Mouse (Mus musculus) embryonic stem cell, embryonic (primary cell): Measurements from ENCODE around the gene Plxnb1.

Experiments used
- CTCF ChIA-PET, 4 experiments: fragments of 300-600 bp in 2 of 4; fragments of 350-600 bp in 2 of 4; sonication (Branson Sonifier 250); formaldehyde crosslinking; loops; one replicate each; lab custom pipeline; 2022; ENCODE audit warnings: inconsistent platforms in 2 of 4; lab: Charles Lee
- POLR2A ChIA-PET, 4 experiments: fragments of 300-600 bp in 2 of 4; fragments of 350-600 bp in 2 of 4; sonication (Branson Sonifier 250); formaldehyde crosslinking; loops; one replicate each; lab custom pipeline; 2022; ENCODE audit warnings: antibody characterized with exemption in 4 of 4, inconsistent platforms in 1 of 4; lab: Charles Lee

The Plxnb1 gene

DNA sequence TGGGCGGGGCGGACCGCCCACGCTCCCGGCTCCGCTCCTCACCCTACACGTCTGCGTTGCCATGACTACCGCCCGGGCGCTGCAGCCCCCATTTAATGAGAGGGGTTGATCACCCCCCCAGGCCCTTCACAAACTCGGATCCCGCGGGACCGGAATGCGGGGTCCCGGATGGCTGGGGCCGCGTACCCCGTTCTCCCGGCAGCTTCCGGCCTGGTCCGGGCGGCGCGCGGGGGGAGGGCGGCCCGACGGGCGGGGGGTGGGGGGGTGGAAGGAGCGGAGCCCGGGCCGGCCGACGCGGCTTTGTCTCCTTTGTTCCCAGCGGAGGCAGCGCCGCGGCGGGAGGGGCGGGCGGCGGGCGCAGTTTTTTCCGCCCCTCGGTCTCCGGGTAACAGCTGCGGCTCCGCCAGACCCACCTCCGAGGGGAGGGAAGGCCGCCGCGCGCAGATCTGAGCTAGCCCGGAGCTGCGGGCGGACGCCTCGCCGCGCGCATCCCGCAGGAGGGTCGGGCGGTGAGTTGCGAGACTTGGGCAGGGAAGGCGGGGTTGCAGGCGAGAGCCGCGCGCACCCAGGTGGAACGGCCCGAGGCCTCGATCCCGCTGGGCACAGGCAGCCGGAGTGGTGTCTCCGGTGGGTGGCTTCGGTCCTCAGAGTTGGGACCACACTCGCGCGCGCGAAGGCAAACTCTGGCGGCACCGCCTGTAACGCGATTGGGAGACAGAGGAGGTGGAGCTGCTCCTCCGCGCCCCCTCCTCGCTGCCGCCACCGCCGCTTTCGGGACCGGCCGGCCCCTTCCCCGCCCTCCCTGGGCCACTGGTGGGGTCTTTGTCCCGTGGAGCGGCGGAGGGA lies at the start of gene Plxnb1:
TSS of gene Plxnb1 (plus strand) at position 253 of the 846 bp plus-strand sequence.
- POLR2A ChIA-PET: interaction anchor here (0.6 to 4.3 kb wide), 29 partner anchors 9 to 805 kb away, joined by 3 to 32 read pairs (median 4); partner anchors contain the start of genes Atrip (in 3 of the 4), Pfkfb4 (in 3 of the 4), Ccdc51 (in 2 of the 4) and Tma7 (in 2 of the 4)
- CTCF ChIA-PET: interaction anchor here in 2 of 4 experiments (0.5 to 2.6 kb wide), 9 partner anchors 8 to 943 kb away, joined by 3 to 9 read pairs (median 3); partner anchors contain the start of genes Atrip (in 1 of the 2), Ccdc51 (in 1 of the 2) and Tma7 (in 1 of the 2)

- ChIA-PET CTCF (interaction anchor here (0.6 to 2.9 kb wide), 17 partner anchors 8 to 816 kb away, joined by 3 to 18 read pairs (median 3); partner anchors contain the start of genes Trex1 (in 3 of the 4), Nme6 (in 1 of the 4), Pfkfb4 (in 1 of the 4) and Shisa5 (in 1 of the 4)), POLR2A (interaction anchor here in 2 of 4 experiments (0.6 to 2.5 kb wide), 6 partner anchors 12 to 1966 kb away, joined by 3 to 14 read pairs (median 6); partner anchors contain the start of genes Atrip (in 1 of the 2) and Trex1 (in 1 of the 2))
Measured at GRCm38 (mm10) chr9:109046306-109046705, 48.9 kb upstream of the Plxnb1 start.

GRCm38 (mm10) chr9:109049316-109049715 lies 45.9 kb upstream of the Plxnb1 start:
- ChIA-PET POLR2A (interaction anchor here in 2 of 4 experiments (1.0 to 1.7 kb wide), 4 partner anchors 10 to 40 kb away, joined by 3 to 9 read pairs (median 5); partner anchors contain the start of genes Trex1 (in 2 of the 2) and Shisa5 (in 1 of the 2)), CTCF (interaction anchor here in 2 of 4 experiments (1.1 to 1.2 kb wide), 2 partner anchors 10 kb away, joined by 3 to 5 read pairs; partner anchors contain the start of gene Trex1 (in 2 of the 2))

- ChIA-PET CTCF (interaction anchor here in 3 of 4 experiments (0.5 to 1.2 kb wide), 3 partner anchors 9 to 1121 kb away, joined by 3 read pairs; partner anchors contain the start of gene Trex1 (in 2 of the 3)), POLR2A (interaction anchor here in 2 of 4 experiments (0.8 to 1.7 kb wide), 5 partner anchors 9 to 24 kb away, joined by 3 to 9 read pairs (median 5); partner anchors contain the start of genes Trex1 (in 2 of the 2), Atrip (in 1 of the 2) and Shisa5 (in 1 of the 2))
Measured at GRCm38 (mm10) chr9:109049996-109050673, 45.1 kb upstream of the Plxnb1 start.

GRCm38 (mm10) chr9:109050674-109050997 lies 44.6 kb upstream of the Plxnb1 start:
- ChIA-PET CTCF (interaction anchor here in 3 of 4 experiments (0.5 to 1.0 kb wide), 3 partner anchors 9 to 1120 kb away, joined by 3 read pairs; partner anchors contain the start of gene Trex1 (in 1 of the 3)), POLR2A (interaction anchor here in 2 of 4 experiments (0.8 to 1.7 kb wide), 5 partner anchors 8 to 25 kb away, joined by 3 to 9 read pairs (median 5); partner anchors contain the start of genes Trex1 (in 2 of the 2), Atrip (in 1 of the 2) and Shisa5 (in 1 of the 2))

DNA sequence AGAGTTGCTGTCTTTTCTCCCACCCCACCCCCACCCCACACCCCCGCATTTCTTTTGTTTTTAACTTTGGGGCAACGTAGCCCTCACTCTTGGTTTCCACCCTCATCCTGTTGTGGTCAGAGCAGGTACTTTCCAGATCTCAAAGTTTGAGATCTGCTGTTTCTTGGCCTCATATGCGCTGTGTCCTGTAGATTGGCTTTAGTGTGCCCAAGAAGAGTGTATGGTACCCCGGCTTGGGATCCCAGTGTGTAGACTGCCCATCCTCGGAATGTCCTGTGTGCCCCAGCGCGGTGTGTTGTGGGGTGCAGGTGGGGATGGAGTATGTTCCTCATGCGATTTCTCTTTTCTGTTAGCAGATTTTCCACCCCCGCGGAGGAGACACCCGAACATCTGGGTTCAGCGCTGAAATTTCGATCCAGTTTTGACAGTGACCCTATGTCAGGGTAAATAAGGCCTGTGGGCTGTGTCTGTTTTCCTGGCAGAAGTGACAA lies 44.1 kb upstream of the Plxnb1 start:
- ChIA-PET CTCF (interaction anchor here in 1 of 4 experiments (0.7 kb wide), 1 partner anchor 25 kb away, joined by 3 read pairs; no protein-coding TSS in a partner anchor), POLR2A (interaction anchor here in 2 of 4 experiments (1.1 to 1.7 kb wide), 3 partner anchors 12 to 23 kb away, joined by 4 to 5 read pairs (median 5); partner anchors contain the start of genes Atrip (in 1 of the 2) and Shisa5 (in 1 of the 2))

GRCm38 (mm10) chr9:109051651-109052489 lies 43.3 kb upstream of the Plxnb1 start:
- ChIA-PET CTCF (interaction anchor here in 1 of 4 experiments (0.6 kb wide), 1 partner anchor 28 kb away, joined by 4 read pairs; no protein-coding TSS in a partner anchor), POLR2A (interaction anchor here in 2 of 4 experiments (0.5 to 1.7 kb wide), 10 partner anchors 11 to 198 kb away, joined by 3 to 5 read pairs (median 3); partner anchors contain the start of genes Shisa5 (in 2 of the 2), Atrip (in 1 of the 2) and Pfkfb4 (in 1 of the 2))

DNA sequence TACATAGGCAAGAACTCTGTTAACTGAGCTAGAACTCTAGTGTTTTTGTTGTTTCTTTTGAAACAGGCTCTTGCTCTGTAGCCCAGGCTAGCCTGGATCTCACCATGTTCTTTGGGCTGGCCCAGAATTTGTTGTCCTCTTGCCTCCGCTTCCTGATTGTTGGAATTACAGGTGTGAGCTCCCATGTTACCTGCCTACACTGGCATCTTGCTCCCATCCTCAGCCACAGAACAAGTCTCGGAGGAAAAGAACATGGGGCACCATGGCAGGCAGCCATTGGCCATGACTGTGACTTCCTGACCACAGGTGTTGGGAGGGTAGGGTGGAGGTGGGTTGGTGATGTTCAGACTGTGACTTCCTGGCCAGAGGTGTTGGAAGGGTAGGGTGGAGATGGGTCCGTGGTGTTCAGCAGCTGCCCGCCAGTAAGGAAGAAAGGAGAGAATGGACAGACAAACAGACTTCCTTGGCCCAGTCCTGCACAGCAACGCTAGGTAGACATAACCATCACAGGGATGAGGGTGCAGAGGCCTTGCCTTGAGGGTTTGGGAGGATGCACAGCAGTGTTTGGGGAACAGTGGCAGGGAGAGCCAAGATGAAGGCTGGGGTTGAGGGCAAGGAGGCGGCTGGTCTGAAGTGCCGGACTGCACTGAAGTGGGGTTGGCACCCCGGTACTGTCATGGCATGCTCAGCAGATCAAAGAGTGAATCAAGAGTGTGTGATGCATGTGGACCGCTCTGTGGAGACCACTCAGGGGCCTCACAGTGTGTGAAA lies 42.5 kb upstream of the Plxnb1 start:
- ChIA-PET POLR2A (interaction anchor here in 3 of 4 experiments (0.5 to 1.7 kb wide), 12 partner anchors 10 to 221 kb away, joined by 3 to 9 read pairs (median 4); partner anchors contain the start of genes Shisa5 (in 2 of the 3), Atrip (in 1 of the 3) and Pfkfb4 (in 1 of the 3)), CTCF (interaction anchor here in 1 of 4 experiments (0.6 kb wide), 1 partner anchor 29 kb away, joined by 4 read pairs; no protein-coding TSS in a partner anchor)

GRCm38 (mm10) chr9:109053366-109053765 lies 41.8 kb upstream of the Plxnb1 start:
- ChIA-PET CTCF (no interaction called here), POLR2A (interaction anchor here in 3 of 4 experiments (0.6 to 1.6 kb wide), 5 partner anchors 12 to 1464 kb away, joined by 3 to 9 read pairs (median 4); no protein-coding TSS in a partner anchor)

DNA sequence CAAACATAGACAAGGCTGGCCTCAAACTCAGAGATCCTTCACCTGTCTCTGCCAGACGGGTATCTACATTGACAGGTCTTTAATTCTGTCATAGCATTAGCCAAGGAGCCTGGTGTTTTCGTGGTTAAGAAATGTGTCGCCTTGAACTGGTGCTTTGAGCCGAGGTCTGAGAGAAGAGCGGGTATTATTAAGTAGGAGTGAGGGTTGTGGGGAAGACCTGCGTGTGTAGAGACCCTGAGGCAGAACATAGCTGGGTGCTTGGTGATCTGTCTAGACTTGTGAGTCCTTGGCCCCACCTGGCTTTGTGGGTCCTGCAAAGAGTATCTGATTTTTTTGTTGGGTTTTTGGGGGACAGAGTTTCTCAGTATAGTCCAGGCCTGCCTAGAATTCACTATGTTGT lies 41.3 kb upstream of the Plxnb1 start:
- CTCF ChIA-PET: no interaction called here

GRCm38 (mm10) chr9:109054712-109055111 lies 40.5 kb upstream of the Plxnb1 start:
- POLR2A ChIA-PET: interaction anchor here in 1 of 4 experiments (1.1 to 1.3 kb wide), 3 partner anchors 17 to 33 kb away, joined by 3 to 6 read pairs (median 3); partner anchors contain the start of gene Atrip
- CTCF ChIA-PET: interaction anchor here in 1 of 4 experiments (0.6 kb wide), 1 partner anchor 10 kb away, joined by 4 read pairs; no protein-coding TSS in a partner anchor

More for the DNA sequence above, 41.3 kb upstream of the Plxnb1 start:
- POLR2A ChIA-PET: interaction anchor here in 3 of 4 experiments (0.6 to 1.6 kb wide), 6 partner anchors 12 to 1464 kb away, joined by 3 to 6 read pairs (median 4); partner anchors contain the start of gene Atrip (in 1 of the 3)

DNA sequence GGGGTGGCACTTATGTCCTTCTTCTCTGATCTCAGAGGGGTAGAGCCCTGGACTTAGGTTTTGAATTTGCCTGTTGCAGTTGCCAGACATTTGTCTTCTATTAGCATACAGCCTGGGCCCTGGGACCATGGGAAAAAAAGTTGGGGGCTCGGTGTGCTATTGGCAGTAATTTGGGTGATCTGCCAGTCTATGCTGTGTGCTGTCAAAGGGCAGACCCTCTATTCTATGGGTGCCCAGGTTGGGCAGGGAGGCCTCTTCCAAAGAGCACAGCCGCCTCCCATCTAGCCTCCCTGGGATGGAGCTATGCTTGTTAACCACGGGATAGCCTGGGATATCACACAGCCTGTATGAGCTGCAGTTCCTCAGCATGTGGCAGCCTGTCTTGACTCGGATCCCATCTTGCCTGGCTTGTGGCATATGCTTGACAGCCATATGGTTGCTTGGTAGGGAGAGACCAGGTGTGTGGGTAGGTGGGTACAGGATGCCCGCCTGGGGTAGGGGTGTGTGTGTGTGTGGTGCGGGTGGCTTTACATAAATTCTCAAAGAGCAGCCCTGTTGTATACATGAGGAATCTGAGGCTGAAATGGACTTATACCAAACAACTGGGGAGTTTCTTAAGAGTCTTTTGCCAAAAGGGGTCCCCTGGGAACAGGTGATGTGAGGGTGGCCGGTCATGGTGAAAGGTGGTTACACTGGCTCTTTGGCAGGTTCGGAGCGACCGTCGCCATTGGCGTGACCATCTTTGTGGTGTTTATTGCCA lies 39.7 kb upstream of the Plxnb1 start:
- ChIA-PET POLR2A (interaction anchor here in 1 of 4 experiments (1.1 kb wide), 1 partner anchor 32 kb away, joined by 3 read pairs; no protein-coding TSS in a partner anchor), CTCF (interaction anchor here in 1 of 4 experiments (0.6 kb wide), 1 partner anchor 10 kb away, joined by 4 read pairs; no protein-coding TSS in a partner anchor)

DNA sequence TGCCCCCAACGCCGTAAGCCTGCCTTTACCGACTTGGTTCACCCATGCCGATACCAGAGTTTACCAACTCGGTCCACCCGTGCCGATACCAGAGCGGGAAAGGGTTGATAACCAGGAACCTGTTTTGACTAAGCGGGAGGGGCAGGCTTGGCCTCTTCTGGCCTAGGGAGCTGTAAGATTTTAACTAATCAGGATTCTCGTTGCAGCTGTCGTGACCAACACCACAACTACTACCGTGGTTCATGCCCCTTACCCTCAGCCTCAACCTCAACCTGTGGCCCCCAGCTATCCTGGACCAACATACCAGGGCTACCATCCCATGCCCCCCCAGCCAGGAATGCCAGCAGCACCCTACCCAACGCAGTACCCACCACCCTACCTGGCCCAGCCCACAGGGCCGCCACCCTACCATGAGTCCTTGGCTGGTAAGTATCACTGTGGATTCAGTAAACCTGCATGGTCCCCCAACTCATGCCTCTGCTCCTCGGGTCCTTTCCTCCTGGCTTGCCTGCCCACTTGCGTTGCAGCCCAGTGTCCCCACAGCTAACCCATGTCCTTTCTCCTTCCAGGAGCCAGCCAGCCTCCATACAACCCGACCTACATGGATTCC lies 39.0 kb upstream of the Plxnb1 start:
- CTCF ChIA-PET: interaction anchor here in 1 of 4 experiments (0.5 kb wide), 1 partner anchor 812 kb away, joined by 3 read pairs; no protein-coding TSS in a partner anchor
- POLR2A ChIA-PET: no interaction called here

- ChIA-PET CTCF (interaction anchor here in 1 of 4 experiments (0.5 kb wide), 1 partner anchor 65 kb away, joined by 3 read pairs; no protein-coding TSS in a partner anchor), POLR2A (interaction anchor here in 1 of 4 experiments (5.1 kb wide), 1 partner anchor 18 kb away, joined by 31 read pairs; the partner anchor contains the start of gene Atrip)
Measured at GRCm38 (mm10) chr9:109056916-109057315, 38.3 kb upstream of the Plxnb1 start.
